Mouse (Mus musculus): Measurements from ENCODE around the gene Tmem223.

- no peak for TF ChIP-seq CTCF (IDR thresholded peaks at IDR 0.05; ENCODE audit: insufficient read depth, low read length)
- no peak for TF ChIP-seq POLR2A (IDR thresholded peaks at IDR 0.05; ENCODE audit: borderline replicate concordance, extremely low read depth, low read depth, low read length)
These were observed 28.1 kb downstream of the Tmem223 start for GRCm38 (mm10) chr19:8798947-8799315.
